Mouse (Mus musculus) skeletal muscle tissue, adult 2 months (tissue): Measurements from ENCODE around the gene Klf11.
"Not testable (repeated sequence)": the region's sequence is repeated elsewhere in the genome, so short reads cannot be mapped to it uniquely, and the experiment has no call there.

ENCODE experiments used
- DNase-seq: peaks from one replicate; pipeline ENCODE4 v3.0.0-alpha.2; 2012; ENCODE audit warnings: low read depth, low spot score

The Klf11 gene

GRCm38 (mm10) chr12:24651063-24651557 is at the start of gene Klf11:
TSS of gene Klf11 (plus strand) at chr12:24651274.
- peak; percentile 96 for DNase-seq

GRCm38 (mm10) chr12:24603266-24603665 is 47.8 kb upstream of the Klf11 start:
- DNase-seq = peak; percentile 28

- DNase-seq = no peak
Observed at GRCm38 (mm10) chr12:24606166-24606565, 44.9 kb upstream of the Klf11 start.

GRCm38 (mm10) chr12:24612591-24612990 is 38.5 kb upstream of the Klf11 start:
- no peak for DNase-seq

- DNase-seq = no peak
Observed at GRCm38 (mm10) chr12:24614452-24615075, 36.5 kb upstream of the Klf11 start.

GRCm38 (mm10) chr12:24615140-24615539 is 35.9 kb upstream of the Klf11 start:
- DNase-seq = no peak

- DNase-seq = no peak
Observed at GRCm38 (mm10) chr12:24619436-24619835, 31.6 kb upstream of the Klf11 start.

GRCm38 (mm10) chr12:24623486-24624251 is 27.4 kb upstream of the Klf11 start:
- DNase-seq = no peak

GRCm38 (mm10) chr12:24626401-24626800 is 24.7 kb upstream of the Klf11 start:
- DNase-seq = no peak

- DNase-seq = peak; percentile 44
Observed at GRCm38 (mm10) chr12:24627215-24627614, 23.9 kb upstream of the Klf11 start.

- no peak for DNase-seq
Observed at GRCm38 (mm10) chr12:24630220-24630619, 20.9 kb upstream of the Klf11 start.

GRCm38 (mm10) chr12:24632404-24632803 is 18.7 kb upstream of the Klf11 start:
- no peak for DNase-seq

GRCm38 (mm10) chr12:24633753-24634191 is 17.3 kb upstream of the Klf11 start:
- DNase-seq = no peak

GRCm38 (mm10) chr12:24634212-24634611 is 16.9 kb upstream of the Klf11 start:
- DNase-seq = no peak

GRCm38 (mm10) chr12:24634648-24635047 is 16.4 kb upstream of the Klf11 start:
- DNase-seq = no peak

GRCm38 (mm10) chr12:24638787-24639186 is 12.3 kb upstream of the Klf11 start:
- DNase-seq = not testable (repeated sequence)

GRCm38 (mm10) chr12:24642370-24642802 is 8.7 kb upstream of the Klf11 start:
- DNase-seq = no peak

GRCm38 (mm10) chr12:24644125-24644571 is 6.9 kb upstream of the Klf11 start:
- DNase-seq = no peak

- no peak for DNase-seq
Observed at GRCm38 (mm10) chr12:24645901-24646300, 5.2 kb upstream of the Klf11 start.

GRCm38 (mm10) chr12:24648094-24648493 is 3.0 kb upstream of the Klf11 start:
- DNase-seq = no peak

- DNase-seq = no peak
Observed at GRCm38 (mm10) chr12:24650415-24651062, 535 bp upstream of the Klf11 start.

GRCm38 (mm10) chr12:24651642-24652342 is 718 bp downstream of the Klf11 start:
- DNase-seq = peak; percentile 94
